Mouse (Mus musculus) midbrain, postnatal 0 days (tissue): Measurements from ENCODE around the gene Nos3. TPM values are rescaled to one million over a fixed set of nuclear protein-coding genes. Genes with fewer than 3 reads are reported as not detected.

Experiments used
- ATAC-seq: fragments of 200-750 bp; cut with Nextera tagmentation; 2 replicates; pipeline ENCODE4 v1.8.0; 2017; ENCODE audit warnings: moderate number of reproducible peaks, mild to moderate bottlenecking, moderate TSS enrichment, moderate library complexity; ENCODE audit not compliant: low FRiP score
- DNase-seq: peaks from one replicate; pipeline ENCODE4 v3.0.0-alpha.2; 2015; ENCODE audit warnings: low spot score
- H3K27ac ChIP-seq: fragments of 300-500 bp; sonication (generic); 2 replicates; pipeline ENCODE4 v1.5.1; 2014; ENCODE audit warnings: low read depth, mild to moderate bottlenecking, low read length, mixed read lengths
- H3K27me3 ChIP-seq: fragments of 300-500 bp; sonication (generic); 2 replicates; pipeline ENCODE4 v1.6.1; 2014; ENCODE audit warnings: low read length, control low read depth, mixed read lengths; ENCODE audit not compliant: insufficient read depth
- H3K36me3 ChIP-seq: fragments of 300-500 bp; sonication (generic); 2 replicates; pipeline ENCODE4 v1.6.1; 2014; ENCODE audit warnings: low read length, control low read depth, mixed read lengths; ENCODE audit not compliant: insufficient read depth
- H3K4me1 ChIP-seq: fragments of 300-500 bp; sonication (generic); 2 replicates; pipeline ENCODE4 v1.6.1; 2014; ENCODE audit warnings: mild to moderate bottlenecking, control low read depth, antibody characterized with exemption, low read length, mixed read lengths; ENCODE audit not compliant: insufficient read depth
- H3K4me2 ChIP-seq: fragments of 300-500 bp; sonication (generic); 2 replicates; pipeline ENCODE4 v1.6.1; 2014; ENCODE audit warnings: low read depth, mild to moderate bottlenecking, low read length, mixed read lengths; ENCODE audit not compliant: poor library complexity, severe bottlenecking
- H3K4me3 ChIP-seq: fragments of 300-500 bp; sonication (generic); 2 replicates; pipeline ENCODE4 v1.5.1; 2014; ENCODE audit warnings: low read depth, mild to moderate bottlenecking, low read length, moderate library complexity
- H3K9ac ChIP-seq: fragments of 300-500 bp; sonication (generic); replicated peaks from 2 replicates; pipeline ENCODE4 v1.6.1; 2014; ENCODE audit warnings: mild to moderate bottlenecking, low read length, moderate library complexity, mixed read lengths; ENCODE audit not compliant: poor library complexity, severe bottlenecking
- H3K9me3 ChIP-seq: fragments of 300-500 bp; sonication (generic); 2 replicates; pipeline ENCODE4 v1.6.1; 2016; ENCODE audit warnings: low read length, control low read depth
- CTCF ChIP-seq: IDR thresholded peaks from 2 replicates; pipeline ENCODE4 v1.5.1; 2016; ENCODE audit warnings: antibody characterized with exemption, mild to moderate bottlenecking
- WGBS: fragments of 180-500 bp; shearing (Covaris S2); extraction: QIAGEN DNeasy Blood & Tissue Kit; methylation state at CpG from one replicate; pipeline ENCODE4 v1.1.7; 2014; 5-methylcytosine and 5-hydroxymethylcytosine counted together
- polyA plus RNA-seq: library from polyadenylated mRNA; unstranded; fragments of >200 nt; fragmentation: Nextera tagmentation; extraction: Ambion mirVana; gene quantifications from 2 replicates; pipeline ENCODE4 v1.2.1, GENCODE M21; 2015
- total RNA-seq: library from RNA; depleted of rRNA; stranded (reverse); fragments of >200 nt; gene quantifications from 2 replicates; pipeline ENCODE4 v1.2.3, GENCODE M21; 2014

The Nos3 gene
- total and polyA plus RNA-seq, 2 experiments from 2014 or later: 7.0 to 14.2 TPM

DNA sequence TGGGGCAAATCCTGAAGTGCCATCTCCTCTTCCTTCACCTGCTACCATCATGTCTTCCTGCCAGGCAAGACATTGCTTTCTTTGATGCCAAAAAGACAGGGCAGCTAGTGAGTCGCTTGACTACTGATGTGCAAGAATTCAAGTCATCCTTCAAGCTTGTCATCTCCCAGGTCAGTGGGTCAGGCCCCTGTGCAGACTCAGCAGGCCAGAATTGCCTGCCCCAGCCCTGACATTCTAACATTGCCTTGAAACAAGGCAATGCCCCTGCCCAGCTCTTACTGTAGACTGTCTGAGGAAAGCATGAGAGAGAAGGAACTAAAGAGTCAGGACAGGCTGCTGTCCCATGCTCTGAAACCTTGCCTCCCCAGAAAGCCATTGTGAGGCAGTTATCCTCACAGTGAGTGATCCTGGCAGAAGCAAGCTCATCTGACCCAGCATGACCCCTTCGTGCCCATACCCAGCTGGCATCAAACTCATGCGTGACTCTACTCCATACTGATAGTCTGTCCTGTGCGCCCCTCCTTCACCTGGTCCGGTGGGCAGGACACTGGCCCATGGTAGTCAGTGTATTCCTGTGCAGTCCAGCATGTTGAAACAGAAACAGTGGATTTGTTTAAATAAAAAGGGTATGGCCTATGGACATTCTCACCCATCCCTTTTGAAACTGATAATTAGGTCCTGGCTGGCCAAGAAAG is 36.4 kb downstream of the Nos3 start:
- H3K4me2 ChIP-seq: no peak overlapping the region
- TF ChIP-seq CTCF: no peak
- H3K36me3 ChIP-seq: peaks cover 29% of the 10 kb centered on the region
- H3K4me3 ChIP-seq: no peak overlapping the region
- ATAC-seq: peak; percentile 28; the same call in 1 of the 2 replicates
- H3K9me3 ChIP-seq: no peaks in the 10 kb centered on the region
- H3K9ac ChIP-seq: no peak overlapping the region
- H3K27ac ChIP-seq: no peak overlapping the region
- WGBS: 95% methylated on average over 5 of the region's 5 CpGs
- no peaks in the 10 kb centered on the region for H3K27me3 ChIP-seq
- DNase-seq: no peak
- no peaks in the 10 kb centered on the region for H3K4me1 ChIP-seq

DNA sequence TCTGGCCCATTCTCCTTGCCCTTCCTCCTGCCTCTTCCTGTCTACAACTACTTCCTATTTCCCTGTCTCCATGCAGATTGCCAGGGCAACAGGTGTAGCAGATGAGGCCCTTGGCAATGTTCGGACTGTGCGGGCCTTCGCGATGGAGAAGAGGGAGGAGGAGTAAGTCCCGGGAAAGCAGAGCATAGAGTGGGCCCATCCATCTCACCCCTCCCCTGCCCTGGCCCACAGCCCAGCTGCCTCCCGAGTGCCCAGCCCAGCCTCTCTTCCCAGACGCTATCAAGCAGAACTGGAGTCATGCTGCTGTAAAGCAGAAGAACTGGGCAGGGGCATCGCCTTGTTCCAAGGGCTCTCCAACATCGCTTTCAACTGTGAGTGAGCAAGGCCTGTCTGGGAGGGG is 37.4 kb downstream of the Nos3 start:
- Histone ChIP-seq H3K9me3 (no peaks in the 10 kb centered on the region), H3K36me3 (peaks cover 29% of the 10 kb centered on the region), H3K27me3 (no peaks in the 10 kb centered on the region), H3K27ac (no peak overlapping the region), H3K4me3 (no peak overlapping the region), H3K9ac (no peak overlapping the region), H3K4me2 (no peak overlapping the region), H3K4me1 (no peaks in the 10 kb centered on the region)
- DNase-seq (peak; percentile 59), ATAC-seq (peak; percentile 8; the same call in 1 of the 2 replicates)
- 74% methylated on average over 9 of the region's 9 CpGs for WGBS
- no peak for TF ChIP-seq CTCF

DNA sequence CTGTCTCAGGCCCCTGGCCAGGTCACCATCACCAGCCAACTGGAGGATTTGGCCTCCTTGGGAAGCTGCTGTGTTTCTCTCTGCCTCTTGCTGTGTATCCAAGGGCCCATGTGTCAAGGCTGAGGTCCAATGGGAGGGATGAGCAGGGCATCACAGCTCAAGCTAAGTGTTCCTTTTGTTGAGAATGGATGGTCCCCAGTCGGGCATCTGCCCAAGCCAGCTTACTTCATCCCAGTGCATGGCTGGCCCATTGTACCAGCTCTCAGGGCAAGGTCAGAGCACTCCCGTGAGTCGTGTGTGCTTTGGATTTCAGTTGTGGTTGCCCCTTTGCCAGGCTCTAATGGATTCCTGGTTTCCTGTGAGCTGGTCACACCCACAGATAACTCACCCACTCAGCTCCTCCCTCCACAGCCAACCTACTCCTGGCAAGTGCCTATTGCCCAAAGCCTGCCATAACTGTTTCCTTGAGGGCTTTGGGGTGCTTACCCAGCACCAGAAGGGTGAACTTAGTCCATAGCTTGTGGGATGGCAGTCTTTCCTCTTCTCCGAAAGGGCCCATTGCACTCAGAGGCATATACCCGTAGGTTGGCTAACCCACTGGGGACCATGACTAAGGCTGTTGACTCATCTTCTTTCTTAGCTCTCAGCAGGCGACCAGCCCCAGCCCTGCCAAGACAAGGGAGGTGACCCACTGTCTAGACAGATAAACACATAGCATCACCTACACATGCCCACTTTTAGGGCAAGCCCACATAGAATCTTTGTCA is 40.2 kb downstream of the Nos3 start:
- ATAC-seq: no peak
- no peak overlapping the region for H3K9ac ChIP-seq
- H3K36me3 ChIP-seq: peaks cover 28% of the 10 kb centered on the region
- H3K4me1 ChIP-seq: no peaks in the 10 kb centered on the region
- no peak for TF ChIP-seq CTCF
- DNase-seq: no peak
- H3K4me2 ChIP-seq: no peak overlapping the region
- no peaks in the 10 kb centered on the region for H3K9me3 ChIP-seq
- WGBS: 80% methylated on average over 6 of the region's 6 CpGs
- no peak overlapping the region for H3K27ac ChIP-seq
- no peaks in the 10 kb centered on the region for H3K27me3 ChIP-seq
- H3K4me3 ChIP-seq: no peak overlapping the region

DNA sequence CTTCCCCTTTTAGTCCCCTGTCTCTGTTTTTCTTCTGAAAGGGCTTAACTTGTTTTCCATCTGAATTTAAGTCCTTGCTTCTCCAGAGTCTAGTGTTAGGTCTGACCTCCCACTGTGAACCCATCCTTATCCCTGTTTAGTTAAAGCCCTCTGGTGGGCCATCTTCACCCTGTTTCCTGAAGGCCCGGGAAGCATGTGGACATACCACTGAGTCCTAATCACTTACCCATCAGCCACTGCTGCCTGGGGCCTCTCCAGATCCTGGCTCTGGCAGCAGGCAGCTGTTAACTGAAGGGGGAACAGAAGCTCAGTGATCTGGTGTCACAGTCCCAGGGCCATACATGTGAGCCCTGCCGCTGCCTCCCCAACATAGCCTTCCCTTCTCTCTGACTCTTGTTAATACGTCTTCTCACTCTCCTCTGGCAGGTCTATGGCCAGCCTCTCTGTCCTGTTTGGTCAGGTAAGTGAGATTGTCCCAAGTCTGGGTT is 40.8 kb downstream of the Nos3 start:
- Histone ChIP-seq H3K27ac (no peak overlapping the region), H3K9ac (no peak overlapping the region), H3K36me3 (peaks cover 24% of the 10 kb centered on the region), H3K4me2 (no peak overlapping the region), H3K4me1 (no peaks in the 10 kb centered on the region), H3K27me3 (no peaks in the 10 kb centered on the region), H3K9me3 (no peaks in the 10 kb centered on the region), H3K4me3 (no peak overlapping the region)
- no peak for TF ChIP-seq CTCF
- 70% methylated on average over 3 of the region's 3 CpGs for WGBS
- ATAC-seq (no peak), DNase-seq (no peak)

DNA sequence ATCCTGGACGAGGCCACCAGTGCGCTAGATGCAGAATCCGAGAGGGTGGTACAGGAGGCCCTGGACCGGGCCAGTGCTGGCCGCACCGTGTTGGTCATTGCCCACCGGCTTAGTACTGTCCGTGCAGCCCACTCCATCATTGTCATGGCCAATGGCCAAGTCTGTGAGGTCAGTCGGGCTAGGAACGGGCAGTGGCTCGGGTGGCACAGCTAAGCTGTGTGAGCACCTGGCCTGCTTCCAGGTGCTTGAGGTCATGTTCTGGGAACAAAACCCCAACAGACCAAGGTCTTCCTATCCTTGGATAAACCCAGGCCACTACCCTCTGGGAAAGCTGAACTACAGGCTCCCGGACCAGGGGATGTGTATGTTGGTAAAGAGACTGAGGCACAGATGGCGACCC is 44.0 kb downstream of the Nos3 start:
- Histone ChIP-seq H3K27ac (no peak overlapping the region), H3K36me3 (peaks cover 9% of the 10 kb centered on the region; the same call in 1 of the 2 replicates), H3K4me3 (no peak overlapping the region), H3K4me2 (no peak overlapping the region), H3K9me3 (no peaks in the 10 kb centered on the region), H3K4me1 (no peaks in the 10 kb centered on the region), H3K27me3 (no peaks in the 10 kb centered on the region), H3K9ac (no peak overlapping the region)
- ATAC-seq: no peak
- no peak for DNase-seq
- WGBS: 92% methylated on average over 13 of the region's 13 CpGs
- no peak for TF ChIP-seq CTCF

DNA sequence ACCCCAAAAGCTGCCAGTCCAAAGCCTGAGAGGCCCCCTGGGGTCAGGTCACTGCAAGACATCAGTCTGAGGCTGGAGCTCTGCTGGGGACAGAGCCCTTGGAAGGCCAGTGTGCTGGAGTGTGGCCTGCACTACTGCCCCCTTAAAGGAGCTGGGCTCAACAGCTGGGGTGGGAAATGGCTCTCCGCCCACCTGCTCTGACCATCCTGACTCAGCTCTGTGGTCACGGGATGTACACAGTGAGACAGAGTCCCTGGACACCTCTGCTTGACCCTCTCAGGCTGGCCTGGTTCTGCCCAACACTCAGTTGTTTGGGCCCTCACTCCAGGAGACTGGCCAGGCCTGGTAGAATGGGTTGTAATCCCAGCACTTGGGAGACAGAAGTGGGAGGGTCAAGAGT is 44.9 kb downstream of the Nos3 start:
- ATAC-seq: no peak

More for the DNA sequence above, 44.9 kb downstream of the Nos3 start:
- Histone ChIP-seq H3K9me3 (no peaks in the 10 kb centered on the region), H3K4me1 (no peaks in the 10 kb centered on the region), H3K9ac (no peak overlapping the region), H3K36me3 (peaks cover 5% of the 10 kb centered on the region; the same call in 1 of the 2 replicates), H3K27me3 (no peaks in the 10 kb centered on the region), H3K27ac (no peak overlapping the region), H3K4me3 (no peak overlapping the region), H3K4me2 (no peak overlapping the region)
- WGBS: 79% methylated on average over 2 of the region's 2 CpGs
- no peak for DNase-seq
- no peak for TF ChIP-seq CTCF
